Mouse (Mus musculus) spleen, postnatal 4 days (tissue): ENCODE measurements at regions not wholly inside any gene's neighbourhood (a gene's known extent, or its start where the extent isn't known, plus 50 kb on each side); places are given as distances from the start of the nearest gene placed in this dataset.
"Not testable (repeated sequence)": the region's sequence is repeated elsewhere in the genome, so short reads cannot be mapped to it uniquely, and the experiment has no call there.

Source experiments
- DNase-seq, 2 experiments: peaks; one replicate each; pipeline ENCODE4 v3.0.0; 2022; ENCODE audit warnings: low spot score in 2 of 2

- DNase-seq = no peak
These were observed 209.2 kb downstream of the Cd47 start for GRCm38 (mm10) chr16:50009542-50009941.

- no peak for DNase-seq
These were observed 209.7 kb downstream of the Cd47 start for GRCm38 (mm10) chr16:50010074-50010473.

GRCm38 (mm10) chr16:50010532-50010971 is 210.2 kb downstream of the Cd47 start:
- no peak for DNase-seq

- no peak for DNase-seq
These were observed 223.6 kb downstream of the Cd47 start for GRCm38 (mm10) chr16:50023885-50024284.

GRCm38 (mm10) chr16:50026100-50026884 is 226.0 kb downstream of the Cd47 start:
- DNase-seq = no peak

- no peak for DNase-seq
These were observed 226.9 kb downstream of the Cd47 start for GRCm38 (mm10) chr16:50027189-50027588.

- DNase-seq = no peak
These were observed 229.4 kb downstream of the Cd47 start for GRCm38 (mm10) chr16:50029711-50030110.

GRCm38 (mm10) chr16:50030355-50030754 is 230.0 kb downstream of the Cd47 start:
- DNase-seq = not testable (repeated sequence)

GRCm38 (mm10) chr16:50030905-50031369 is 230.6 kb downstream of the Cd47 start:
- no peak for DNase-seq

- DNase-seq = no peak
These were observed 232.5 kb downstream of the Cd47 start for GRCm38 (mm10) chr16:50032798-50033197.

GRCm38 (mm10) chr16:50036296-50036734 is 236.0 kb downstream of the Cd47 start:
- DNase-seq = no peak

- no peak for DNase-seq
These were observed 243.8 kb downstream of the Cd47 start for GRCm38 (mm10) chr16:50044103-50044502.

GRCm38 (mm10) chr16:50045552-50046547 is 245.5 kb downstream of the Cd47 start:
- peak; percentile 50 to 80 for DNase-seq

- DNase-seq = no peak
These were observed 263.2 kb downstream of the Cd47 start for GRCm38 (mm10) chr16:50063540-50063939.

- no peak for DNase-seq
These were observed 265.2 kb downstream of the Cd47 start for GRCm38 (mm10) chr16:50065336-50066082.

GRCm38 (mm10) chr16:50069033-50069432 is 268.7 kb downstream of the Cd47 start:
- peak in 1 of 2 experiments; percentile 21 for DNase-seq

- DNase-seq = no peak
These were observed 270.4 kb downstream of the Cd47 start for GRCm38 (mm10) chr16:50070728-50071127.

GRCm38 (mm10) chr16:50072853-50073360 is 272.6 kb downstream of the Cd47 start:
- DNase-seq = peak in 1 of 2 experiments; percentile 18

- DNase-seq = peak in 1 of 2 experiments; percentile 57
These were observed 273.6 kb downstream of the Cd47 start for GRCm38 (mm10) chr16:50073979-50074378.

GRCm38 (mm10) chr16:50075641-50076040 is 275.3 kb downstream of the Cd47 start:
- peak in 1 of 2 experiments; percentile 52 for DNase-seq

GRCm38 (mm10) chr16:50081511-50081910 is 281.2 kb downstream of the Cd47 start:
- no peak for DNase-seq
